Mouse (Mus musculus): ENCODE measurements around the gene Pomgnt2. TPM values are rescaled to one million over a fixed set of nuclear protein-coding genes. Genes with fewer than 3 reads are reported as not detected.
"Not testable (repeated sequence)": the region's sequence is repeated elsewhere in the genome, so short reads cannot be mapped to it uniquely, and the experiment has no call there.

The Pomgnt2 gene
- polyA plus RNA-seq, 1 experiment from 2014 or later, result 15.8 TPM

DNA sequence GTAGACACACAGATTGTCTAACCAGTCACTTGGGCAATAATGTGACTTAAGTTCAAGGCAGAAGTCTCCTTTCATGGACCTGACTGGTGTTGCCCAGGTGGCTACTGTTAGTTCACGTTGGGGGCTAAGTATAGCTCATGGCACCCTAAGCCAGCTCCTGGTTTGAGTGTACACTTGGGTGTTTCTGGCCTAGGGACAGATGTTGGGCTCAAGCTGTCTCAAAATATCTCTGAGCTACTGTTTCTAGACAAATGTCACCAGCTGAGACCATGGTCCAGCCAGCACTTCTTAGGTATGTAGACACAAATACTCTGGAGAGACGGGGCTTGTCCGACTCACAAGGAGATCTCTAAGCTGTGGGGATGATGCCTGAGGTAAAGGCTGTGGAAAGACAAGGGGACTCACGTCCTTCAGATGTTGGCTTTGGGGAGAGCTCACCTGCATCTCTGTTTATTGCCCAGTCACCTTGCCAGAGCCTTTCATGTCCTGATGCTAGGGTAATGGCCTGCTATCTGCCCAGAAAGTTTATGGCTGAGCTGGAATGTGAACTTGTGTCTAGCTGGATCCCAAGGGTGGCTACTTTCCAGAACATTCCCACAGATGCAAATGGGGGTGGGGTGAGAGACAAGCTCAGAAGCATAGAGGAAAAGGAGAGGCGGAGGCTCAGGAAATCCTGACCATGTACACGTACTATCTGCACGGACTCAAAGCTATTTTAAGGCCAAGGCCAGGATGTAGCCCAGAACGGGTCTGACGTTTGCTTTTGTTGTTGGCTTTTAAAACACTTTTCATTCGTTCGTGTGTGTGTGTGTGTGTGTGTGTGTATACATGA is 31.2 kb upstream of the Pomgnt2 start:
- H3K27ac ChIP-seq (replicated peaks; ENCODE audit: low read depth, low read length), result peak overlapping the region; percentile 40; the same call in 1 of the 2 replicates
- no peak for ATAC-seq (ENCODE audit: low read depth)
- H3K4me2 ChIP-seq (ENCODE audit: low read depth, low read length), result no peak overlapping the region
- H3K9ac ChIP-seq (ENCODE audit: low read depth, low read length), result no peak overlapping the region
- no peaks in the 10 kb centered on the region for H3K27me3 ChIP-seq (replicated peaks; ENCODE audit: control insufficient read depth, insufficient read depth, low read length)
- no peak overlapping the region for H3K4me3 ChIP-seq (ENCODE audit: low read depth, low read length)
- DNase-seq (ENCODE audit: low spot score), result peak; percentile 54
- H3K36me3 ChIP-seq (ENCODE audit: control insufficient read depth, insufficient read depth, low read length), result no peaks in the 10 kb centered on the region
- WGBS, result 78% methylated on average over 11 of the region's 11 CpGs
- 0 out of 2 replicates have a peak, but pooled peaks cover 3% of the 10 kb centered on the region for H3K4me1 ChIP-seq (ENCODE audit: control insufficient read depth, insufficient read depth, low read length)
- no peaks in the 10 kb centered on the region for H3K9me3 ChIP-seq (ENCODE audit: control insufficient read depth, low read length)

GRCm38 (mm10) chr9:122027081-122027913 is 30.4 kb upstream of the Pomgnt2 start:
- no peak overlapping the region for H3K4me2 ChIP-seq (ENCODE audit: low read depth, low read length)
- H3K9ac ChIP-seq (ENCODE audit: low read depth, low read length), result no peak overlapping the region
- no peaks in the 10 kb centered on the region for H3K9me3 ChIP-seq (ENCODE audit: control insufficient read depth, low read length)
- ATAC-seq (ENCODE audit: low read depth) (0 out of 2 replicates have a peak, but pooled peaks have one; percentile 19), DNase-seq (ENCODE audit: low spot score) (no peak)
- no peak overlapping the region for H3K4me3 ChIP-seq (ENCODE audit: low read depth, low read length)
- 40% methylated on average over 6 of the region's 6 CpGs for WGBS
- H3K4me1 ChIP-seq (ENCODE audit: control insufficient read depth, insufficient read depth, low read length), result 0 out of 2 replicates have a peak, but pooled peaks cover 3% of the 10 kb centered on the region
- no peaks in the 10 kb centered on the region for H3K36me3 ChIP-seq (ENCODE audit: control insufficient read depth, insufficient read depth, low read length)
- H3K27ac ChIP-seq (replicated peaks; ENCODE audit: low read depth, low read length), result peak overlapping the region; percentile 40; the same call in 1 of the 2 replicates
- no peaks in the 10 kb centered on the region for H3K27me3 ChIP-seq (replicated peaks; ENCODE audit: control insufficient read depth, insufficient read depth, low read length)

DNA sequence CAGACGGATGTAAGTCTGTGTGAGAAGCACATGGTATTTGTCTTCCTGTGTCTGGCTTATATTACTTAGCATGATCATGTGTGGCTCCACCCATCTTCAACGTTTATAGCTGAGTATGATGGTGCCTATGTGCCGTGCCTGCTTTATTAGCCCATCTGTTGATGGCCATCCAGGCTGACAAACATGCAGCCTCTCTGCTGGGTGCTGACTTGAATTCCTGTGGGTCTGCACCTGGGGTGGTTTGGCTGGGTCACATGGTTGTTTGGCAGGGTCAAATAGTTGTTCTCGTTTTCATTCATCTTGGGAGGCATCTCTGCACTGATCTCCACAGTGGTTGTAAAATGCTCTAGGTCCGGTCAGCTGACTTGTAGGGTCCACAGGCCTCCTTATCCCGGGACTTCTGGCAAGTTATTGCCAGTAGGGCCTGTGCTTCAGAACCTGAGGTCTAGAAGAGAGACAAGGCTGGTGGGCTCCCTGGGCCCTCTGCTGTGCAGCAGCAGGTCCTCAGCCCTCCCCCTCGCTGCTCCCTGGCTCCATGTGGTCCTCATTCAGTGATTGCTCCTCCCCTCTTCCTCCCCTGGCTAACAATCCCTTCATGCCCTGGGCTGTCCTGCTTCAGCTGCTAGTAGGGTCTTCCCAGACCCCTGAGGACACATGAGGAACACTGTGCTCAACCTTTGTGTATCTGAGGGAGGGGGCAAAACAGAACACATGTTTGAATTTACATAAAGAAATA is 29.1 kb upstream of the Pomgnt2 start:
- H3K36me3 ChIP-seq (ENCODE audit: control insufficient read depth, insufficient read depth, low read length), result no peaks in the 10 kb centered on the region
- no peak overlapping the region for H3K9ac ChIP-seq (ENCODE audit: low read depth, low read length)
- no peak overlapping the region for H3K27ac ChIP-seq (replicated peaks; ENCODE audit: low read depth, low read length)
- H3K4me2 ChIP-seq (ENCODE audit: low read depth, low read length), result no peak overlapping the region
- 43% methylated on average over 7 of the region's 7 CpGs for WGBS
- no peak for ATAC-seq (ENCODE audit: low read depth)
- H3K9me3 ChIP-seq (ENCODE audit: control insufficient read depth, low read length), result no peaks in the 10 kb centered on the region
- no peak for DNase-seq (ENCODE audit: low spot score)
- 0 out of 2 replicates have a peak, but pooled peaks cover 3% of the 10 kb centered on the region for H3K4me1 ChIP-seq (ENCODE audit: control insufficient read depth, insufficient read depth, low read length)
- no peaks in the 10 kb centered on the region for H3K27me3 ChIP-seq (replicated peaks; ENCODE audit: control insufficient read depth, insufficient read depth, low read length)
- no peak overlapping the region for H3K4me3 ChIP-seq (ENCODE audit: low read depth, low read length)

DNA sequence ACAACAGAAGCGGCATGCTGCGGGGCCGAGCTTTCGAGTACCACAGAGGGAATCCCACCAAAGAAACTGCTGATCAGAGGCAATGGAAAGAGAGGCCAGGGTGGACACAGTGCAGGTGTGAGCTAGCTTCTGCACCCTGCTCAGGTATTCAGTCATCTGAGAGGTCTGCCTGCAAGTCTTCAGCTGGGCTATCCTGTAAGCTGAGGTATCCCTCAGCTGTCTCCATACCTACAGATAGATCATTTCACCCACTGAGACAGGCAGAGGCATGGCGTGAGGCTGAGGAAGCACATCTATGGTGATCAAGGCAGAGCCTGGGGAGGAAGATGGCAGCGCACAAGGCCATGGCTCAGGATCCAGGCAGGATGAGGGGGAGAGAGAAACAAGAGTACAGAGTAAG is 27.5 kb upstream of the Pomgnt2 start:
- H3K4me3 ChIP-seq (ENCODE audit: low read depth, low read length), result no peak overlapping the region
- WGBS, result 94% methylated on average over 6 of the region's 6 CpGs
- DNase-seq (ENCODE audit: low spot score), result no peak
- H3K27ac ChIP-seq (replicated peaks; ENCODE audit: low read depth, low read length), result no peak overlapping the region
- H3K9me3 ChIP-seq (ENCODE audit: control insufficient read depth, low read length), result no peaks in the 10 kb centered on the region
- no peak overlapping the region for H3K9ac ChIP-seq (ENCODE audit: low read depth, low read length)
- no peak overlapping the region for H3K4me2 ChIP-seq (ENCODE audit: low read depth, low read length)
- no peak for ATAC-seq (ENCODE audit: low read depth)
- no peaks in the 10 kb centered on the region for H3K36me3 ChIP-seq (ENCODE audit: control insufficient read depth, insufficient read depth, low read length)
- 0 out of 2 replicates have a peak, but pooled peaks cover 3% of the 10 kb centered on the region for H3K4me1 ChIP-seq (ENCODE audit: control insufficient read depth, insufficient read depth, low read length)
- H3K27me3 ChIP-seq (replicated peaks; ENCODE audit: control insufficient read depth, insufficient read depth, low read length), result no peaks in the 10 kb centered on the region

GRCm38 (mm10) chr9:122023873-122024272 is 27.0 kb upstream of the Pomgnt2 start:
- WGBS, result 80% methylated on average over 5 of the region's 5 CpGs
- no peak for DNase-seq (ENCODE audit: low spot score)

DNA sequence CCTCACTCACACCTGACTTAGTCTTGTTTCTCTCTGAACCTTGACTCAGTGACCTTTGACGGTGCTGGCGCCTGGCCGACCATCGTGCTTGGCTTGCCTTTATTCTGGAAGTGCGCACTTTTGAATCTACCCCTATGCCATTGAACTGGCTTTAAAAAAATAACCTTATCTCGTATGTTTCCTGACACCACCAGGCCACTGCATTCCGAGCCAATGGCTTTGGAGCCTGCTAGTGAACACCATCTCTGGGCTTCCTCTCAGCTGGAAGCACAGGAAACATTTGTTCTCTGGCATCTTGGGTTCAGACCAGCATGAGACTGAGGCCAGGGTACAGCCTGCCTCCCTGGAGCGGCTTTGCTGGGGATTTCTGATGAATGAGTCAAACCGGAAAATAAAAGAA is 25.9 kb upstream of the Pomgnt2 start:
- ATAC-seq (ENCODE audit: low read depth) (no peak), DNase-seq (ENCODE audit: low spot score) (peak; percentile 47)
- Histone ChIP-seq H3K9me3 (ENCODE audit: control insufficient read depth, low read length) (no peaks in the 10 kb centered on the region), H3K4me2 (ENCODE audit: low read depth, low read length) (no peak overlapping the region), H3K4me1 (ENCODE audit: control insufficient read depth, insufficient read depth, low read length) (0 out of 2 replicates have a peak, but pooled peaks cover 5% of the 10 kb centered on the region), H3K27ac (replicated peaks; ENCODE audit: low read depth, low read length) (no peak overlapping the region), H3K27me3 (replicated peaks; ENCODE audit: control insufficient read depth, insufficient read depth, low read length) (no peaks in the 10 kb centered on the region), H3K36me3 (ENCODE audit: control insufficient read depth, insufficient read depth, low read length) (no peaks in the 10 kb centered on the region), H3K9ac (ENCODE audit: low read depth, low read length) (no peak overlapping the region), H3K4me3 (ENCODE audit: low read depth, low read length) (no peak overlapping the region)
- WGBS, result 73% methylated on average over 9 of the region's 9 CpGs

More at GRCm38 (mm10) chr9:122023873-122024272, 27.0 kb upstream of the Pomgnt2 start:
- no peak overlapping the region for H3K4me2 ChIP-seq (ENCODE audit: low read depth, low read length)
- no peaks in the 10 kb centered on the region for H3K9me3 ChIP-seq (ENCODE audit: control insufficient read depth, low read length)
- ATAC-seq (ENCODE audit: low read depth), result no peak
- no peak overlapping the region for H3K4me3 ChIP-seq (ENCODE audit: low read depth, low read length)
- H3K9ac ChIP-seq (ENCODE audit: low read depth, low read length), result no peak overlapping the region
- no peaks in the 10 kb centered on the region for H3K36me3 ChIP-seq (ENCODE audit: control insufficient read depth, insufficient read depth, low read length)
- H3K27ac ChIP-seq (replicated peaks; ENCODE audit: low read depth, low read length), result no peak overlapping the region
- H3K27me3 ChIP-seq (replicated peaks; ENCODE audit: control insufficient read depth, insufficient read depth, low read length), result no peaks in the 10 kb centered on the region
- 0 out of 2 replicates have a peak, but pooled peaks cover 8% of the 10 kb centered on the region for H3K4me1 ChIP-seq (ENCODE audit: control insufficient read depth, insufficient read depth, low read length)

GRCm38 (mm10) chr9:122021581-122021980 is 24.7 kb upstream of the Pomgnt2 start:
- Histone ChIP-seq H3K4me1 (ENCODE audit: control insufficient read depth, insufficient read depth, low read length) (0 out of 2 replicates have a peak, but pooled peaks cover 5% of the 10 kb centered on the region), H3K4me3 (ENCODE audit: low read depth, low read length) (no peak overlapping the region), H3K9me3 (ENCODE audit: control insufficient read depth, low read length) (no peaks in the 10 kb centered on the region), H3K27ac (replicated peaks; ENCODE audit: low read depth, low read length) (no peak overlapping the region), H3K9ac (ENCODE audit: low read depth, low read length) (no peak overlapping the region), H3K27me3 (replicated peaks; ENCODE audit: control insufficient read depth, insufficient read depth, low read length) (no peaks in the 10 kb centered on the region; the same call in 1 of the 2 replicates), H3K4me2 (ENCODE audit: low read depth, low read length) (no peak overlapping the region), H3K36me3 (ENCODE audit: control insufficient read depth, insufficient read depth, low read length) (no peaks in the 10 kb centered on the region)
- ATAC-seq (ENCODE audit: low read depth) (no peak), DNase-seq (ENCODE audit: low spot score) (no peak)
- 93% methylated on average over 5 of the region's 5 CpGs for WGBS

GRCm38 (mm10) chr9:122021171-122021570 is 24.3 kb upstream of the Pomgnt2 start:
- not testable (repeated sequence) for H3K36me3 ChIP-seq (ENCODE audit: control insufficient read depth, insufficient read depth, low read length); H3K27ac ChIP-seq (replicated peaks; ENCODE audit: low read depth, low read length); H3K27me3 ChIP-seq (replicated peaks; ENCODE audit: control insufficient read depth, insufficient read depth, low read length); DNase-seq (ENCODE audit: low spot score); H3K4me2 ChIP-seq (ENCODE audit: low read depth, low read length); H3K9ac ChIP-seq (ENCODE audit: low read depth, low read length); H3K4me1 ChIP-seq (ENCODE audit: control insufficient read depth, insufficient read depth, low read length); H3K4me3 ChIP-seq (ENCODE audit: low read depth, low read length); H3K9me3 ChIP-seq (ENCODE audit: control insufficient read depth, low read length); ATAC-seq (ENCODE audit: low read depth)
- WGBS, result 77% methylated on average over 4 of the region's 4 CpGs

Data from embryonic facial prominence, embryonic 14.5 days (tissue).